Mouse (Mus musculus): ENCODE data around the gene Ms4a6c. TPM values are rescaled to one million over a fixed set of nuclear protein-coding genes. Genes with fewer than 3 reads are reported as not detected.

Gene Ms4a6c
- polyA plus RNA-seq, 1 experiment: not detected

- Histone ChIP-seq H3K4me1 (ENCODE audit: control insufficient read depth, insufficient read depth, low read length) (no peaks in the 10 kb centered on the region), H3K4me3 (ENCODE audit: insufficient read depth, low read depth, low read length) (no peak overlapping the region), H3K27ac (ENCODE audit: insufficient read depth, low read depth, low read length) (no peak overlapping the region)
- WGBS: 92% methylated on average over 3 of the region's 3 CpGs
- TF ChIP-seq CTCF (IDR thresholded peaks at IDR 0.05; ENCODE audit: insufficient read depth, low read depth, low read length) (no peak), POLR2A (IDR thresholded peaks at IDR 0.05; ENCODE audit: insufficient read depth, low read depth, low read length) (no peak)
These were observed 51.0 kb downstream of the Ms4a6c start for GRCm38 (mm10) chr19:11520146-11520545.

Other genes starting within 250 kb of the Ms4a6c start
- gene Ms4a12, start 236.9 kb upstream of the Ms4a6c start, polyA plus RNA-seq (2012; ENCODE audit: insufficient read depth, insufficient read length, low replicate concordance, missing spikeins): not detected in 2 replicates
- not detected in 2 replicates for gene Ms4a1, start 203.1 kb upstream of the Ms4a6c start, polyA plus RNA-seq (2012; ENCODE audit: insufficient read depth, insufficient read length, low replicate concordance, missing spikeins)
- not detected in 2 replicates for gene Ms4a5, start 185.5 kb upstream of the Ms4a6c start, polyA plus RNA-seq (2012; ENCODE audit: insufficient read depth, insufficient read length, low replicate concordance, missing spikeins)
- gene Ms4a14, start 154.9 kb upstream of the Ms4a6c start, polyA plus RNA-seq (2012; ENCODE audit: insufficient read depth, insufficient read length, low replicate concordance, missing spikeins): not detected in 2 replicates
- gene Ms4a7, start 133.2 kb upstream of the Ms4a6c start, polyA plus RNA-seq (2012; ENCODE audit: insufficient read depth, insufficient read length, low replicate concordance, missing spikeins): not detected in 2 replicates
- not detected in 2 replicates for gene Ms4a4a, start 93.8 kb upstream of the Ms4a6c start, polyA plus RNA-seq (2012; ENCODE audit: insufficient read depth, insufficient read length, low replicate concordance, missing spikeins)
- not detected in 2 replicates for gene Ms4a4c, start 64.6 kb upstream of the Ms4a6c start, polyA plus RNA-seq (2012; ENCODE audit: insufficient read depth, insufficient read length, low replicate concordance, missing spikeins)
- gene Ms4a4b, start 25.8 kb upstream of the Ms4a6c start, polyA plus RNA-seq (2012; ENCODE audit: insufficient read depth, insufficient read length, low replicate concordance, missing spikeins): not detected in 2 replicates
- gene Gm8369, start 16.6 kb downstream of the Ms4a6c start, polyA plus RNA-seq (2012; ENCODE audit: insufficient read depth, insufficient read length, low replicate concordance, missing spikeins): not detected in 2 replicates
- not detected in 2 replicates for gene Ms4a6b, start 47.1 kb downstream of the Ms4a6c start, polyA plus RNA-seq (2012; ENCODE audit: insufficient read depth, insufficient read length, low replicate concordance, missing spikeins)
- not detected in 2 replicates for gene Ms4a4d, start 67.4 kb downstream of the Ms4a6c start, polyA plus RNA-seq (2012; ENCODE audit: insufficient read depth, insufficient read length, low replicate concordance, missing spikeins)
- gene Ms4a6d, start 135.5 kb downstream of the Ms4a6c start, polyA plus RNA-seq (2012; ENCODE audit: insufficient read depth, insufficient read length, low replicate concordance, missing spikeins): not detected in 2 replicates
- gene Ms4a2, start 154.4 kb downstream of the Ms4a6c start, polyA plus RNA-seq (2012; ENCODE audit: insufficient read depth, insufficient read length, low replicate concordance, missing spikeins): not detected in 2 replicates
- gene Ms4a3, start 171.5 kb downstream of the Ms4a6c start, polyA plus RNA-seq (2012; ENCODE audit: insufficient read depth, insufficient read length, low replicate concordance, missing spikeins): not detected in 2 replicates
- gene Oosp2, start 191.2 kb downstream of the Ms4a6c start, polyA plus RNA-seq (2012; ENCODE audit: insufficient read depth, insufficient read length, low replicate concordance, missing spikeins): not detected in 2 replicates
- not detected in 2 replicates for gene Oosp1, start 221.8 kb downstream of the Ms4a6c start, polyA plus RNA-seq (2012; ENCODE audit: insufficient read depth, insufficient read length, low replicate concordance, missing spikeins)
- gene Oosp3, start 227.7 kb downstream of the Ms4a6c start, polyA plus RNA-seq (2012; ENCODE audit: insufficient read depth, insufficient read length, low replicate concordance, missing spikeins): not detected in 2 replicates

All from olfactory bulb, adult 2 months (tissue).